Mouse (Mus musculus) neural tube, embryonic 10.5 days (tissue): ENCODE results near the gene Inha.

Experiments used
- DNase-seq: peaks from one replicate; pipeline ENCODE4 v3.0.0-alpha.2; 2017; ENCODE audit warnings: low spot score; ENCODE audit errors: extremely low spot score

Inha gene

DNA sequence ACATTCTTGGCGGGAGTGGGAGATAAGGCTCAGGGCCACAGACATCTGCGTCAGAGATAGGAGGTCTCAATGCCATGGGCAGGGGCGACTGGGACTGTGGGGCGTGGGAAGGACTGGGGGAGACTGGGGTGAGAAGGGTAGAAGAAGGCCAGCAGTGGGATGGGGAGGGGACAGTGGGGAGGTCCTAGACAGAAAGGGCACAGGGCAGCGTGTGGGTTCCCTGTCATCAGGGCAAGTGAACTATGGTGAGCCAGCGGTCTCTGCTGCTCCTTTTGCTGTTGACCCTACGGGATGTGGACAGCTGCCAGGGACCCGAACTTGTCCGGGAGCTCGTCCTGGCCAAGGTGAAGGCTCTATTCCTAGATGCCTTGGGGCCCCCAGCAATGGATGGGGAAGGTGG lies at the start of gene Inha:
Inha (plus strand) TSS at position 72 of the 400 bp plus-strand sequence.
- no peak for DNase-seq

DNA sequence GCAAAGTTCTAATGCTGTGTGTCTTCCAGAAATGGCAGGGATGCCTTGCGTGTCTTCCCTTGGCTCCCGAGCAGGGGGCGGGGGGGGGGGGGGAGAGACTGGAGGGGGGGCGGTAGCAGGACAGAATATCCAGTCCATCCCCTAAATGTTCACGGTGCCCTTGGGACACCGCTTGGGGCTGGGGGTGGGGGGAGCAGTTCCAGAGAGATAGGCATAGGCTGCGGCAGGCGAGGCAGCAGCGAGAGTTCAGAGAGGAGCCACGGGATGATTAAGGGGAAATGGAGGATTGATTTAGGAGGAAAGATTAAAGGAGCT lies 49.2 kb upstream of the Inha start:
- no peak for DNase-seq

DNA sequence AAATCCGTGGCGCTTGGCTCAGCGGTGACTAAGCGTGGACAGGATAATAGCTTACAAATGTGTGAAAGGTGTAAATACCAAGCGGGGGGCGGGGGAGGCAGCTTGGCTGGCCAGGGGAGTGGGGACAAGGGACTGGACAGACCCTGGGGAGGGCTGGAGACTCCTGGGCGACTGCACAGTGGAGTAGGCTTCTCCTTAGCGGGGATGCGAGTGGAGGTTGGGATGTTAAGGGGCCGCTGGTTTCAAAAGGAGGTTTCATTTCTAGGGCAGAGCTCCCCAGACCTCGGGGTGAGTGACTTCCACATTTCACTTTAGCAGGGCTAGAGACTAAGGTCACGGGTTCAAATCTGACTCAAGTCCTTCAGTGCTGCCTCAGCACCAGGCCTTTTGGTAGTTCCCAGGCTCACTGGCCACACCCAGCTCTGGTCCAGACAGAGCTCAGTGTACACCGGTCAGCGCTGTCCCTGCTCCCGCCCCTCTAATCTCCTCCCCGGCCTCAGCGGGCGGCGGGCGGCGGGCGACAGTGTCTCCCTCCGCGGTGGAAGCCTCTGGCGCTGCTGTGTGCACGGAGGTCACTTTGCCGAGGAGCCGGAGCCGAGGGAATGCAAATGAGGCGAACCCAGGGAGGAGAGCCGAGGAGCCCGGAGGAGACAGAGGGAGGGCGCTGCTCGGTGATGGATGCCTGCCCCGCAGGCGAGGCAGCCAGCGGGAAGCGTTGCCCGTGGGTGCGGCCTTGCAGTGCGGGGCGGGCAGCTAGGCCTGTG lies 48.7 kb upstream of the Inha start:
- peak; percentile 76 for DNase-seq

DNA sequence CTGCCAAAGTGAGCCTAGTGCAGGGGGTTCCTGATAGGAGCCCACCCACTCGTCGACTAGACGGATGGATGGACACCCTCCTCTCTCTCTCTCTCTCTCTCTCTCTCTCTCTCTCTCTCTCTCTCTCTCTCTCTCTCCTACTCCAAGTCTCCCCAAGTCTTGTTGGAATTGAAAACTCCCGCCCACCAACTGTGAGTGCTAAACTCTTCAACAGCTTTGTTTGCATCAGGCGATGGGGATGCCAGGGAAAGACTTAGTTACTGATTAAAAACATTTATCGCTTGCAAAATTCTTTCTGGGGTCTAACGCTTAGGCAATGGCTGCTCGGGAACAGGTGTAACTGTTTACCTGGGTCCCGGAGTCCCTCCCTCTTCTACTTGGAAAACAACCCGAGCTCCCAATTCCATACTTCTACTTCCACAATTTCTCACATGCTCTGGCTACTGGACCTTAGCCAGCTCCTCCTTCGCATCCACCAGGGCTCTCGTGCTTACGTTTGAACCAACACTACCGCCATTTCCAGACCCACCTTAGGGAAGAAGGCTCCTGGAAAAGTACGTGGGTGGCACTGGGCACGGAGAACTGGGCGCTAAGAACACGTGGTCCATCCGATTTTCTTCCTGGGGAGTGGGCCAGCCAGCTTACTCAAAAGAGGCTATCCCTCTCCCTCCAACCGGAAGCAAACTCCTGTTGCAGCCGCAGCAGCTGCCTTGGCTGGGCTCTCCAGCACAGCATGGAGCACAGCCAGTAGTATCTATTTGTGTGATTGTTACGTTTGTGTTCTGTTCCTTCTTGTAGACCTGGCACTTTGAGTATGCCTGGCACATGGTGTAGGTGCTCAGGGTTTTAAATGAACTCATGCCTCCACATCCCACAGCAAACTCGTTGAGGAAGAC lies 47.8 kb upstream of the Inha start:
- no peak for DNase-seq

DNA sequence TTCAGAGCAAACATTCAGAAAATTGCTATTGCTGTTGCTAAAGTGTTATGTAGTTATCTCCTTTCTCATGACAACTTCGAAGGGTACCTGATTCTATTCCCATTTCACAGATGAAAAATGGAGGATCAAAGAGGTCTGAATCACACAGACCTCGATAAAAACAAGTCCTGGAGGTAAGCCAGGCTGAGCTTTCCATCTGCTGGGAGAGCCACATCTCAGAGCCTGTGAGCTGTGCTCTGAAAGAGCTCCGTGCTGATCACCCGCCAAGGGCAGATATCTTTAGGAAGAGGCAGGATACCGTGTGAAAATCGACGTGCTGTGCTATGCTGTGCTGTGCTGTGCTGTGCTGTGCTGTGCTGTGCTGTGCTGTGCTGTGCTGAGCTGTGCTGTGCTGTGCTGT lies 46.6 kb upstream of the Inha start:
- DNase-seq, result no peak

DNA sequence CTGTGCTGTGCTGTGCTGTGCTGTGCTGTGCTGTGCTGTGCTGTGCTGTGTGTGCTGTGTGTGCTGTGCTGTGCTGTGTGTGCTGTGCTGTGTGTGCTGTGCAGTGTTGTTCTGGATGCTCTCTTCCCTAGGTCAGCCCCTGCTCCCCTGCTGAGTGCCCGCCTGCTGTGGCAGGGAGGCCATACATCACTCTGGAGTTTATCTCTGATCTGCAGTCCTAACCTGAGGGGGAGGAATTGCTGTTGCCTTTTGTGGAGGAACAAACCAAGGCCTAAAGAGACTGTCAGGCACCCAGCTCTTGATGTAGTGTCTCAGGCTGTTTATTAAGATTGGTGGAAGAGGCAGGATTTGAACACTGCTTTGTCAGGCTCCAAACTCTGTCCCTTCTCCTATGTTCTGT lies 44.2 kb upstream of the Inha start:
- no peak for DNase-seq

DNA sequence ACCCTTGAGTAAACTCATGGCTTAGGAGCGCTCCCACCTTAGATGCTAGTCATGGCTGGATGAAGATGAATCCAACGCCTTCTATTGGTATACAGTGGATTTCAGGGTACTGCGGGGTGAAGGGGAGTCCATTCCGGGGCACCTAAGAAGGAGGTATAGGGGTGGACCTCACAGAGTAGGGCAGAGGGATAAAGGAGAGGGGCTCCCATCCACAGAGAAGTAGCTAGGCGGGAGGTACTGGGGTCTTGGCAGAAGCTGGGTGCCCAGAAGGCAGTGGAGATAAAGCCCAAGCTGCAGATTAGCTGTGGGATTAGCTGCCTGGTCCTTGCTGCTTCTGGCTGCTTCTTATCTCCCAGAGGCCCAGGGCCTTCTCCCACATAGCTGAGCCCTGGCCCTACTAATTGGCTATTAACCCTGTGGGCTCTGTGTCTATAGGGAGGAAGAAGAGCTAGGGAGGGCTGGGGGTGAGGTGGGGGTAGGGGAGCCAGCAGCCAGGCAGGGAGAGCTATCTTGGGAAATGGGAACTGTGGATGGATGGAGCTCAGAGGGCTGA lies 43.1 kb upstream of the Inha start:
- DNase-seq, result no peak

DNA sequence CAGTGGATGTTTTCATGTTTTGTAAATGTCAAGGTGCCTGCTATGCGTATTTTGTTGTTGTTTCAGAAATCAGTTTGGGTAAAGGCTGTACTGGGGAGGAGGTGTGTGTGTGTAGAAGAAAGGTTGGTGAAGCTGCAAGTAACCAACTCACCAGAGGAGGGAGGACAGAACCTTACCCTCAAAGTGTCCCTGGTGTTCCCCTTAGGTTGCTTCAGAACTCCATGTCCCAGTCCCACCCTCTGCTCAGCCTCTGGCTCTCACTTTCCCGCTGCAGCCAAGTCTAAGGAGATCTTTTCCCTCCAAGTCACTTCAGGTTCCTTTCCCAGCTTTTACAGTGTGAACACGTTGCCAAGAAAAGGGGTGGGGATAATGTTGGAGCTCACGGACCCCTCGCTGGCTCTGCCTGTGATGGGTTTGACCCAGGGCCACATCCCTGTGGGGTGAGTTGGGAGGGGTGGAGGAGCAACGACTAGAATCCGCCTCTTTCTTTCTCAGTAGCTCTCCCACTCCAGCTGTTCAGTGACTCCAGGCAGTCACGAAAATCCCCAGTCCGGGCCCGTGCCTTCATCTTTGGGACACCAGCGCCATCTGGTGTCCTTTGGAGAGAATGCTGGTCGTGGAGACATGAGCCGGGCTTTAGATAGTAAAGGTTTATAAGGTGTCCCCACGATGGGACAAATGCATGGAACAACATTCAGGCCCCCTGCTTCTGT lies 39.5 kb upstream of the Inha start:
- DNase-seq, result peak; percentile 90

DNA sequence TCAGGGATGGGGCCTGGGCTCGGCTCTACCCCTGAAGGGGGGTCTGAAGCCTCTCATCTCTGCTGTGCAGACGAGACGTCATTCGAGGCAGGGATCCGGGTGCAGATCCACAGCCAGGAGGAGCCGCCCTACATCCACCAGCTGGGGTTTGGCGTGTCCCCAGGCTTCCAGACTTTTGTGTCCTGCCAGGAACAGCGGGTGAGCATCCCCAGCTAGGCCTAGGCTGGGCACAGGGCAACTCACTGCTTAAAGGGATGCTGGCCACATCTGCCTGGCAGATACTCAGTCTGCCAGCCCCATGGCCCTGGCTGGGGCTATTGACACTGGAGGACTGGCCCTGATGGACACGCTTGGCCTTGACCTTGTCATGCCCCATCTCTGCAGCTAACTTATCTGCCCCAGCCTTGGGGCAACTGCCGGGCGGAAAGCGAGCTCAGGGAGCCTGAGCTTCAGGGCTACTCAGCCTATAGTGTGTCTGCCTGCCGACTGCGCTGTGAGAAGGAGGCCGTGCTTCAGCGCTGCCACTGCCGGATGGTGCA lies 37.5 kb upstream of the Inha start:
- no peak for DNase-seq

DNA sequence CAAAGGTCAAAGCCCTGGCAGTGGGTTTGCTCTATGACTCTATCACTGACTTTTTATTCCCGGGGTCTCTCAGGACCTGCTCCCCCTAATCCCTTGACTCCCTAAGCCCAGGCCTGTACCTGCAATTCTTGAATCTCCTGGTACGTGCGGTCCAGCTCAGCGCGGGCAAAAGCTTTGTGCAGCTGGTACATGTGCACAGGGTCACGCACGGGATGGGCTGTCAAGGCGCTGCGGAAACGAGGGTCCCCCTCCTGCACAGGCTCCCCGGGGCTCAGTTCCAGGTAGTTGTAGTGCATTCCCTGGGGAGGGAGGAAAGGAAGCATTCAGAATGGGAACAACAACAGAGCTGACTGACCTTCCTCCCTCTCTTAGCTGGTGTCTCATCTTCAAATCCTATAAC lies 30.4 kb upstream of the Inha start:
- DNase-seq, result no peak

DNA sequence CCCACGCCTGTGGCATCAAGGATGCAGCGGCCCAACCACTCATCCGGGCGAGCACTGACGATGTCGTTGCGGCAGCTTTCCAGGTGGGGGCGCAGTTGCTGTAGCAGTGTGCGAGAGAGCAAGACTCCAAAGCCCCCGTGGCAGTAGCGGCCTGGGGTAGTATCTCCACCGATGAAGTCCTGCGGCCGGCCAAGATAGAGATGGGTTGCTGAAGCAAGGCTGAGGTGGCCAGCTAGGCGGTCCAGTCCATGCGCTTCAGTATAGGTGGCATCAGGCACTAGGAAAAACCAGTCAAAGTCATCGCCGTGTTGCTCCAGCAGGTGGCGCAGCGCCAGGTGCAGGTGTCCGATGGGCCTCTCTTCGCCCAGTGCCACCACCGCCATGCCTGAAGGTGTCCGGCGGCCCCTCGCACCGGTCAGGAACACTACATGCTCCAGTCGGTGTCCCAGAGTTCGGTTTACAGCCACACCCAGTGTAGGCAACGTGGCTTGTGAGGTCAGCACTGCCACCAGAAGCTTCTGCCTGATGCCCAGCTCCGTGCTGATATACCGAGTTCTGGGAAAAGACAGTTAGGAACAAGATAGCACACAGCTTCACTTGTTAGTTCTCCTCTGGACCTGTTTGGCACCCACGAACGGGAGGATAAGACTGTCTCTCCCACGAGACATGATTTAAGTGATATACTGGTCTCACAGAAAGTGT lies 29.5 kb upstream of the Inha start:
- peak; percentile 89 for DNase-seq

DNA sequence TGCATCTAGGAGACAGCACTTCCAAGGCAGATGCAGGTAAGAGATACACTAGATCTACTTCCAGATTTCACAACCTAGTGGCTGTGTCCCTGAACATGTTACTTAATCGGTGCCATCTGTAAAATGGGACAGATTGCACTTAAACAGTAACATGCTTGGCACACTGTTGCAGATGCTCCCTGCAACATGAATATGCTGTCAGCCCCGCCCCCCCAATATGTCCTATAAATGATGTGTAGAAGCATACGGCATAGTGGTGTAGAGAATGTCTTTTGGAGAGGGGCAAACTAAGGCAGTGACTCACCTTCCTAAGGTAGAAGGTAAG lies 28.9 kb upstream of the Inha start:
- DNase-seq, result no peak

DNA sequence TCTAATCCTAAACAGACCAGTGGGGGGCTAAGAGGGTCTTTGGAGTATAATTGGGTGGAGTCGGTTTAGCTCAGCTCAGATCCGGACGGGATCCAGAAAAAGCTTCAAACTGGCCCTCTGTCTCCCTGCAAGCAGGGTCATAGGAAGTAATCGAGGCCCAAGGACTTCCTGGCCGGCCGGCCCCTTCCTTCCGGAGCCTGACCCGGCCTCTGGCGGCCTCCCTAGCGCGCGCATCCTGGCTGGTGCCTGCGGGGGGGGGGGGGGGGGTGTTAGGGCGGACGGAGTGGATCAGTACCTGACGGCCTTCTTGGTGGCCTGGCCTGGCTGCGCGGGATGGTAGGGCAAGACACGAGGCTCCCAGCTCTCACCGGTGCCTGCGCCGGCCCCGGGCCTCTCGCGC lies 28.4 kb upstream of the Inha start:
- no peak for DNase-seq

DNA sequence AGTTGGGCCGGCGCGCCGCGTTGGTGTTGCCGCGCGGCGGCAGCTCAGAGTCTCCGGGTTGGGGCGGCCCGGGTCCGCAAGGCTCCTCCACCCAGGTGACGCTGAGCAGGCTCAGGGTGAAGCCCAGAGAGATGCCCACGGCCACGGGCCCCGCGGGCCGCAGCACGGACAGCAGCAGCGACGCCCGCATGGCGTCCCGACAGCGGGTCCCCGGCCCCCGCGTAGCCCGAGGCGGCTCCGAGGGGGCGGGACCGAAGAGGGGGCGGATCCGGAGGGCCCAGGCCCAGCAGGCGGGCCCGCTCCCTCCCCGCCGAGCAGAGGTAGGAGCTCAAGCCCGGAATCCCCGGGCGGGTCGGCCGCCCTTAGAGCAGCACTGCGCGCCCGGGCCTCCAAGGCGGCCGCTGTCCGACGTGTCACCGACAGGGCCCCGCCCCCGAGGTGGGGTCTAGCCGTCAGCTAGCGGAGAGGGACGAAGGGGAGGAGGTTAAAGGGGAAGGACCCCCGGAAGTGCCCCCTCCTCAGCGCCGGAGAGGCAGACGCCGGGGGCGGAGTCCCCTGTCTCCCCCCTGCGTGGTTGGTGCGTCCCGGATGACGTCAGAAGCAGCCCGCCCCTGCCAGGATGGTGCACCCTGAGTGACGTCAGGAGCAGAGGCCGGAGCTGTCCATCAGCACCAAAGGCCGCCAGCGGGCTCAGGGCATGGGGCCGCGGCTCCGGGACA lies 27.8 kb upstream of the Inha start, which contains the start of the genes Chpf and Tmem198:
Chpf (minus strand) TSS at position 392 of the 719 bp plus-strand sequence.
Tmem198 (plus strand) TSS at position 617 of the 719 bp plus-strand sequence.
- DNase-seq, result peak; percentile 100

DNA sequence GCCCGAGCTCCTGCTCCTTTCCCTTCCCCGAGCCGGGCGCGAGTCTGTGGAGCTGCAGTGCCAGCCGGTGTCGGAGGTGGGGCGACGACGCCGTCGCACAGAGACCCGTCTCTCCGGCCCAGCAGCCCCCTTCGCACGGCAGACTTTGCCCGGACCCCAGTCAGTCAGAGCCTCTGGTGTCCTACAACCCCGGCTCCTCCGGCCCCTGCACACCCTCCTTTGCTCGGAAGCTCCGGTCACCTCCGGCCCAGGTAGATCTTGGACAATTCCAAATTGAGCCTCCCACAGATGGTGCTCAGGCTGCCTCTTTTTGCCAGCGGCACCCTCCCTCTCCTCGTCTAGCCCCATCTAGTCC lies 27.3 kb upstream of the Inha start:
- no peak for DNase-seq

DNA sequence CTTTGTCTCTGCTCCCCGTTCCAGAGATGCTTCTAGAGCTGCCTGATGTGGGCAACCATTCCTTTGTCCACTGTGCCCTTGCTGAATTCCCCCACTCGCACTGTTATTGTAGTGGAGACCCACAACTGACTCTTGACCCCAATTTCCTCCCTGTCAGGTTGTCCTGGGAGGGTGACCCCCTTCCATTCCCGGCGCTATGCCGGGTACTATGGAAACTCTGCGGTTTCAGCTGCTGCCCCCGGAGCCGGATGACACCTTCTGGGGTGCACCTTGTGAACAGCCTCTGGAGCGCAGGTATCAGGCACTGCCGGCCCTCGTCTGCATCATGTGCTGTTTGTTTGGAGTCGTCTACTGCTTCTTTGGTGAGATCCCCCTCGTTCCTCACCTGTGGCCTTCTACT lies 26.8 kb upstream of the Inha start:
- DNase-seq, result no peak

DNA sequence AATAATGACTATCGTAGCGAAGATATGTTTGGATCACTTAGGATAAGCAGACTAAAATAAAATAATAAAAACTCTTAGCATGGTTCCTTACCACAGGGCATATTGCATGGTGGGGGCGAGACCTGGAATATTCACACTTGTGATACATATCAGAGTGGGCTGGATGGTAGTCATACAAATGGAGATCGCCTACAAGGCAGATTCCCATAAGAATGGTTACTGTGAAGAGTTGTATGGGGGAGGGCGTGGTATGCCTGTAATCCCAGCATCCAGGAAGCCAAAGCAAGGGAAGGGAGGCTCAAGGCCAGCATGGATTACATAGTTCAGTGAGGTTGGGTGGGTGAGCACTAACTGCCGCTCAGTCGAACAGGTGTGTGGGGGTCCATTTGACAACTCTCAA lies 26.1 kb upstream of the Inha start:
- no peak for DNase-seq

DNA sequence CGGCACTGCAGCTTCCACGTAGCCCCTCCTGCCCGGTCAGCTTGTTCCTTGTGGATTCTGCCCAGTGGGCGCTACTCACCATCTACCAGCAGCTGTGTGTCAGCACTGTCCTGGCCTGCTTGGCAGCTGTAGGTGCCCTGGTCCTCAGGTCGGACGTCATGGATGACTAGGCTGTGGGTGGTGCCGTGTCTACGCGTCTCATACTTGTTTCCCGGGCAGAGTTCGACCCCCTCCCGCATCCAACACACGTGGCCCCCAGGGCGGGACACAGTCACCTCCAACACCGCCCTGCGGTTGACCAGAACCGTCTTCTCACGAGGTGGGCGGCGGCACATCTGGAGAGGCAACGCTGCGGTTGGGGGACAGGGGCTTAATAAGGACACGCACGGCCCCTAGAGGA lies 20.3 kb upstream of the Inha start:
- DNase-seq, result peak; percentile 39

DNA sequence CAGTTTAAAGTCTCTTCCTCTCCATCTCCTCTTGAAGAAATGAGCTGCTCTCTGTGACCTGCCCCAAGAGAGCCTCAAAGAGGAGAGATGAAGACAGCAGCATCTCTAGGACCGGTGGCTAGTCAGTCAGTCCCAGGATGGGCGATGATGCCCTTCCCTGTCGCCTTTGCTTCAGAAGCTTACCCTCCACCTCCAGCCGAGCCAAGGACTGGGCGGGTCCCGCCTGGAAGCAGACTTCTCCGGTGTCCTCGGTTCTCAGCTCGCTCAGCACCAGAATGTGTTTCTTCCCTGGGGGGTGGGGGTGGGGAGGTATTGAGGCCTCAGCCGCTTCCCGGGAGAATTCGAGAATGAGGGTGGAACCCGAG lies 19.9 kb upstream of the Inha start:
- DNase-seq, result no peak

DNA sequence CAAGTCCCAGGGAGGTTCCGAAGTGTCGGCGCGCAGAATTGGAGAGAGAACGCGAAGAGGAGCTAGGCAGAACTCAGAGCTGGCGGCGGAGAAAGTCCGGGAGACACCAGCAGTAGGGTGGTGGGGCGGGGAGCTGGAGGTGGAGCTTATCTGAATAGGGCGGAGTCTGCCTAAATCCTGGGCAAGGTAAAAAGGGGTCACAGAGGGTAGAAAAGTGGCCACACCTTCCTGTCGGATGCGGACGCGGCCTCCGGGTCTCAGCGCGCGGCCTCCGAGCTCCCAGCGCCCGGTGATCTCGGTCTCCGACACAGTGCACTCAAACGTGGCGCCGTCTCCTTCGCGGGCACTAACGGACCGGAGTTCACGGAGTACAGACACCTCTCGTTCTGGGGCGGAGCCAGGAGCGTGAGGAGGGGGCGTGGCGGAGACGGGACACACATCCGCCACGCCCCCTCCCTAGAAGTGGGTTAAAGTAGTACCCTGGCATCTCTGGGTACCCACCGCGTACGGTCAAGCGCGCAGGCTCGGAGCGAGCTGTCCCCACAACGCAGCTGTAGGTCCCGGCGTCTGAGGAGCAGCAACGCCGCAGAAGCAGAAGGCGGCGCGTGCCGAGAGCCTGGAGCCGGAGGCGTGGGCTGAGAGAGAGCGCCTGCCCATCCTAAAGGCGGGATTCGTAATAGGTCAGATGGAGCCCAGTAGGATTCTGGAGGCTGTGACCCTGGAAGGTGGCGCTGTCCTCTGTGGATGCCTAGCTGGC lies 19.3 kb upstream of the Inha start:
- peak; percentile 87 for DNase-seq
